Mouse (Mus musculus): ENCODE measurements around the gene Cops2.

Gene Cops2

GRCm38 (mm10) chr2:125858521-125859280 lies at the start of gene Cops2, which contains the start of gene Galk2:
Cops2 (minus strand) TSS chr2:125859139.
Galk2 (plus strand) TSS chr2:125859109.
- in situ Hi-C loops (cut with MboI; ENCODE audit: low sequenced_read_pairs): no loop called here

GRCm38 (mm10) chr2:125907580-125908255 lies 48.8 kb upstream of the Cops2 start:
- in situ Hi-C loops (cut with MboI; ENCODE audit: low sequenced_read_pairs): no loop called here

- in situ Hi-C loops (cut with MboI; ENCODE audit: low sequenced_read_pairs): no loop called here
Observed at GRCm38 (mm10) chr2:125906407-125907066, 47.6 kb upstream of the Cops2 start.

- in situ Hi-C loops (cut with MboI; ENCODE audit: low sequenced_read_pairs): no loop called here
Observed at GRCm38 (mm10) chr2:125901426-125901825, 42.5 kb upstream of the Cops2 start.

GRCm38 (mm10) chr2:125900797-125901410 lies 42.0 kb upstream of the Cops2 start:
- in situ Hi-C loops (cut with MboI; ENCODE audit: low sequenced_read_pairs): no loop called here

GRCm38 (mm10) chr2:125896355-125896754 lies 37.4 kb upstream of the Cops2 start:
- in situ Hi-C loops (cut with MboI; ENCODE audit: low sequenced_read_pairs): no loop called here

- in situ Hi-C loops (cut with MboI; ENCODE audit: low sequenced_read_pairs): no loop called here
Observed at GRCm38 (mm10) chr2:125895099-125895498, 36.2 kb upstream of the Cops2 start.

- in situ Hi-C loops (cut with MboI; ENCODE audit: low sequenced_read_pairs): no loop called here
Observed at GRCm38 (mm10) chr2:125893096-125893495, 34.2 kb upstream of the Cops2 start.

GRCm38 (mm10) chr2:125885891-125886576 lies 27.1 kb upstream of the Cops2 start:
- in situ Hi-C loops (cut with MboI; ENCODE audit: low sequenced_read_pairs): no loop called here

GRCm38 (mm10) chr2:125870159-125870558 lies 11.2 kb upstream of the Cops2 start:
- in situ Hi-C loops (cut with MboI; ENCODE audit: low sequenced_read_pairs): no loop called here

GRCm38 (mm10) chr2:125868301-125868700 lies 9.4 kb upstream of the Cops2 start:
- in situ Hi-C loops (cut with MboI; ENCODE audit: low sequenced_read_pairs): no loop called here

GRCm38 (mm10) chr2:125866058-125866740 lies 7.3 kb upstream of the Cops2 start:
- in situ Hi-C loops (cut with MboI; ENCODE audit: low sequenced_read_pairs): no loop called here

- in situ Hi-C loops (cut with MboI; ENCODE audit: low sequenced_read_pairs): no loop called here
Observed at GRCm38 (mm10) chr2:125865585-125865984, 6.6 kb upstream of the Cops2 start.

- in situ Hi-C loops (cut with MboI; ENCODE audit: low sequenced_read_pairs): no loop called here
Observed at GRCm38 (mm10) chr2:125864551-125864950, 5.6 kb upstream of the Cops2 start.

- in situ Hi-C loops (cut with MboI; ENCODE audit: low sequenced_read_pairs): no loop called here
Observed at GRCm38 (mm10) chr2:125863799-125864198, 4.9 kb upstream of the Cops2 start.

- in situ Hi-C loops (cut with MboI; ENCODE audit: low sequenced_read_pairs): no loop called here
Observed at GRCm38 (mm10) chr2:125857707-125858106, 1.2 kb downstream of the Cops2 start.

- in situ Hi-C loops (cut with MboI; ENCODE audit: low sequenced_read_pairs): no loop called here
Observed at GRCm38 (mm10) chr2:125851237-125851636, 7.7 kb downstream of the Cops2 start.

- in situ Hi-C loops (cut with MboI; ENCODE audit: low sequenced_read_pairs): no loop called here
Observed at GRCm38 (mm10) chr2:125838708-125839284, 20.1 kb downstream of the Cops2 start.

GRCm38 (mm10) chr2:125838091-125838490 lies 20.8 kb downstream of the Cops2 start:
- in situ Hi-C loops (cut with MboI; ENCODE audit: low sequenced_read_pairs): no loop called here

GRCm38 (mm10) chr2:125829924-125830323 lies 29.0 kb downstream of the Cops2 start:
- in situ Hi-C loops (cut with MboI; ENCODE audit: low sequenced_read_pairs): no loop called here

All from CH12F3 (cell line).